Mouse (Mus musculus) liver, adult 2 months (tissue): ENCODE results near the gene Atp8a2. TPM values are rescaled to one million over a fixed set of nuclear protein-coding genes. Genes with fewer than 3 reads are reported as not detected.
"Not testable (repeated sequence)": the region's sequence is repeated elsewhere in the genome, so short reads cannot be mapped to it uniquely, and the experiment has no call there.

Experiments used
- DNase-seq: peaks from one replicate; pipeline ENCODE4 v3.0.0-alpha.2; 2011; ENCODE audit warnings: low read depth, low spot score; ENCODE audit errors: extremely low read depth
- H3K27ac ChIP-seq: fragments of 200-500 bp; replicated peaks from 2 replicates; pipeline ENCODE4 v1.5.1; 2012; ENCODE audit warnings: low read depth, mild to moderate bottlenecking, control low read depth, inconsistent platforms, low read length; ENCODE audit not compliant: insufficient read depth
- H3K27me3 ChIP-seq: fragments of 200-500 bp; 2 replicates; pipeline ENCODE4 v1.6.1; 2012; ENCODE audit warnings: mild to moderate bottlenecking, moderate library complexity, low read length, inconsistent platforms; ENCODE audit not compliant: control insufficient read depth, insufficient read depth
- H3K36me3 ChIP-seq: fragments of 200-500 bp; 2 replicates; pipeline ENCODE4 v1.6.1; 2012; ENCODE audit warnings: low read length, inconsistent platforms; ENCODE audit not compliant: control insufficient read depth, insufficient read depth
- H3K4me1 ChIP-seq: fragments of 200-500 bp; 2 replicates; pipeline ENCODE4 v1.6.1; 2011; ENCODE audit warnings: low read length; ENCODE audit not compliant: control insufficient read depth, insufficient read depth
- H3K4me3 ChIP-seq: fragments of 200-500 bp; 2 replicates; pipeline ENCODE4 v1.5.1; 2011; ENCODE audit warnings: low read depth, mild to moderate bottlenecking, control low read depth, low read length, moderate library complexity; ENCODE audit not compliant: insufficient read depth
- H3K79me2 ChIP-seq: fragments of 200-500 bp; 2 replicates; pipeline ENCODE4 v1.6.1; 2012; ENCODE audit warnings: inconsistent platforms, mild to moderate bottlenecking, low read length, moderate library complexity; ENCODE audit not compliant: control insufficient read depth, insufficient read depth
- H3K9ac ChIP-seq: fragments of 200-500 bp; 2 replicates; pipeline ENCODE4 v1.6.1; 2012; ENCODE audit warnings: low read depth, mild to moderate bottlenecking, control low read depth, inconsistent platforms, low read length
- CTCF ChIP-seq: fragments of 200-500 bp; IDR thresholded peaks from 2 replicates; pipeline ENCODE4 v1.5.1; 2011; ENCODE audit warnings: low read depth, low read length, control low read depth
- POLR2A ChIP-seq: fragments of 200-500 bp; IDR thresholded peaks from 2 replicates; pipeline ENCODE4 v1.6.1; 2011; ENCODE audit warnings: low read length, control low read depth; ENCODE audit not compliant: insufficient read depth; ENCODE audit errors: extremely low read depth
- WGBS: fragments of 180-500 bp; shearing (Covaris S2); methylation state at CpG from one replicate; pipeline ENCODE4 v1.1.7; 2018; 5-methylcytosine and 5-hydroxymethylcytosine counted together
- polyA plus RNA-seq: library from polyadenylated mRNA; depleted of rRNA; stranded (reverse); fragments of >200 nt; gene quantifications from 2 replicates; pipeline ENCODE4 v1.2.3, GENCODE M21; 2012
- total RNA-seq: library from RNA; depleted of rRNA; stranded (reverse); fragments of >200 nt; gene quantifications from 2 replicates; pipeline ENCODE4 v1.2.3, GENCODE M21; 2014

Atp8a2 gene
- total and polyA plus RNA-seq, 2 experiments = 0.02 to 0.18 TPM

DNA sequence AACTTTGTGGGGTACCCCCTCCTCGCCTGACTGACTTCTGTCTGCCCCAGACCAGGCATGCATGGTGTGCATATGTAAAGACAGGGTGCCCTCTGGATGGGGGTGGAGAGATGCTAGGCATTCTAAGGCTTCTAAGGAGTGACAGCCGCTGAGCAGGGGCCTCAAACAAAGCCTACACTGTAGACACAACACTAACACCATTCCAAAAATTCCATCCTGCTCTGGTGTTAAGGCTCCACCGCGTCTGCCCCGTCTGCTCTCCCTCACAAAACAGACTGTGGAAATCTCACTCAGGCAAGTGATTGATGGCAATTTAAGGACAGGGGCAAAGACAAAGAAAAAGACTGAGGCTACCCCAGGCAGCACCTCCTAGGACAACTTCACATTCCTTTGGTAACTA is 247.0 kb downstream of the Atp8a2 start:
- no peak for DNase-seq
- Histone ChIP-seq H3K9ac (no peak overlapping the region), H3K27ac (no peak overlapping the region), H3K36me3 (no peaks in the 10 kb centered on the region), H3K4me3 (no peak overlapping the region), H3K27me3 (no peaks in the 10 kb centered on the region), H3K79me2 (no peaks in the 10 kb centered on the region), H3K4me1 (no peaks in the 10 kb centered on the region)
- no peak for TF ChIP-seq CTCF
- 58% methylated on average over 5 of the region's 5 CpGs for WGBS

DNA sequence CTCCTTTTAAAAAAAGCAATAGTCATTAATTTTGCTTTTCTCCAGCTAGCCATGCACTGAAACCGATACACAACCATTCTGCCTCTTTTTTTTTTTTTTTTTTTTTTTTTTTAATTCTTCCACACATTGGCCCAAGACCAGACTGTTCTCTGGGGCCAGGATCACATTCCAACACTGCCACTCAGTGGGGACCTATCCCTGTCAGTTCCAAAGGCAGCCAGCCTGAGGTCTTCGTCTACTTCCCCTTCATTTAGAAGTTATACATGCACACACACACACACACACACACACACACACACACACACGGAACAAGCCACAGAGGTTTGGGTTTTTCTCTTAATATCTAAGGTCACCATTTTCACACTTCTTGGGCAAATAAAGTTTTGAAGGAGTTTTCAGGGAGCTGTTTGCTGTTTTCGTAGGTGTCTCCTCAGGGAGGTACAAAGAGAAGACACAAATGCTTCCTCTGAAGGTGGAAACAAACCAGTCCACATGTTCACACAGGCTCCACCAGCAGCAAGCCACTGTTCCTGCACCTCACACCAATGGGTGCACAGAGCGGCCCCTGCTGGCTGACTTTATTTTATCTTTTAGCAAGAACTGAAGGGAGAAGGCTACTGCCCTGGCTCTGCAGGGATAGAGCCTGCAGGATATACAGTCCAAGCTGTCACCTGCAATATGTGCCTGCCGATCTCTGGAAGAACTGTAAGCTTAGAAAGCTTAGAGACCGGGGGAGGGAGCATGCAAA is 253.9 kb downstream of the Atp8a2 start:
- Histone ChIP-seq H3K79me2 (no peaks in the 10 kb centered on the region), H3K4me3 (no peak overlapping the region), H3K27me3 (no peaks in the 10 kb centered on the region), H3K9ac (no peak overlapping the region), H3K27ac (no peak overlapping the region), H3K36me3 (no peaks in the 10 kb centered on the region), H3K4me1 (no peaks in the 10 kb centered on the region)
- WGBS = 48% methylated on average over 7 of the region's 7 CpGs
- TF ChIP-seq POLR2A (no peak), CTCF (peak; percentile 71)
- peak; percentile 10 for DNase-seq

DNA sequence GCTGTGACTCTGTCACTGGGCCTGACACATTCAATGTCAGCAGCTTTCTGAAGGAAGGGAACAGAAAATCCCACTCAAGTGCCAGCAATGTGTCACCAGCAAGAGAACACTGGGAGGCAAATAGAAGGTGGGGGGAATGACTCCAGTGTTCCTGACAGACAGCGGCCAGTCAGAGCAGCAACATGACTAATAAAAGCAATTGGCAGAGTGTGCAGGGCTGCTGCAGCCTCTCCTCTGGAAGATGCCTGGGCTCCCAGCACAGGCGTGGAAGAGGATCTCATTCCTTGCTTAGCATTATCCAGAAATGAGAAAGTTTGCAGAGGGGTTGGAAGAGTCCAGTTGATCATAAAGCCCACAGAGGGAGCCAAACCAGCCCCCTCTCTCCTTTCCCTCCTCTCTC is 254.8 kb downstream of the Atp8a2 start:
- H3K4me1 ChIP-seq = no peaks in the 10 kb centered on the region
- no peaks in the 10 kb centered on the region for H3K79me2 ChIP-seq
- H3K4me3 ChIP-seq = no peak overlapping the region
- no peak overlapping the region for H3K9ac ChIP-seq
- no peaks in the 10 kb centered on the region for H3K36me3 ChIP-seq
- no peak overlapping the region for H3K27ac ChIP-seq
- peak; percentile 5 for DNase-seq
- no peak for TF ChIP-seq CTCF
- no peak for TF ChIP-seq POLR2A
- WGBS = 72% methylated on average over 2 of the region's 2 CpGs
- no peaks in the 10 kb centered on the region for H3K27me3 ChIP-seq

GRCm38 (mm10) chr14:59932355-59932754 is 264.6 kb downstream of the Atp8a2 start:
- Histone ChIP-seq H3K79me2 (no peaks in the 10 kb centered on the region), H3K27me3 (no peaks in the 10 kb centered on the region), H3K36me3 (no peaks in the 10 kb centered on the region), H3K27ac (no peak overlapping the region), H3K4me3 (no peak overlapping the region), H3K9ac (no peak overlapping the region), H3K4me1 (no peaks in the 10 kb centered on the region)
- 62% methylated on average over 6 of the region's 6 CpGs for WGBS
- no peak for TF ChIP-seq POLR2A
- TF ChIP-seq CTCF = no peak
- DNase-seq = no peak

DNA sequence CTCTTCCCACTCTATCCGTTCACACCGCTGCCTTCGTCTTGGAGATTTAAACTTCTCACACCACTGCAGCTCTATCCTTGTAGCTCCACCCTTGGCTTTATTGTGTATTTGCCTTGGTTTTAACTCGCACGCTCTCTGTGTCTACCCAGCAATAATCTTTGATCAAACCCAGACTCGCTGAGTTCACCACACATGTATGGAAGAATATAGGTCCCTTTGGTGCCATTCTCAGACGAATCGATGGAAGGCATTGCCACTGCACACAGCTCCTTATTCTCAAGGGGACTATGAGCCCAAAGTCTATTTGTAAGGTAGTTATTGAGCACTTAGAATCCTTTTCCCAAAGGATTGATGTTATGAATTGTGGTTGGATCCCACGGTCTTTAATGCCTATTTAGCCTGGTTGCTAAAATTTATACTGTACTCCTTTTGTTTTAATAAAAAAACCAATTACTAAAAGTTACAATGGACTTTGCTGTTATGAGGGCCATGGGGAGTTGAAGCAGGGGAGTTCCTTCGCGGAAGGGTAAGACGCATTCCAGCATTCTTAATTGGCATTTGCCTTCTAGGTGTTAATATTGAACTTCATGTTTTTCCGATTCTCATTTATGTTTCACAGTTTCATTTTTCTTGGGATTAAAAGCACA is 265.4 kb downstream of the Atp8a2 start:
- no peak overlapping the region for H3K27ac ChIP-seq
- no peaks in the 10 kb centered on the region for H3K4me1 ChIP-seq
- H3K79me2 ChIP-seq = no peaks in the 10 kb centered on the region
- no peak overlapping the region for H3K4me3 ChIP-seq
- H3K27me3 ChIP-seq = no peaks in the 10 kb centered on the region
- no peak overlapping the region for H3K9ac ChIP-seq
- WGBS = 95% methylated on average over 13 of the region's 13 CpGs
- DNase-seq = no peak
- no peaks in the 10 kb centered on the region for H3K36me3 ChIP-seq
- no peak for TF ChIP-seq POLR2A
- TF ChIP-seq CTCF = no peak

DNA sequence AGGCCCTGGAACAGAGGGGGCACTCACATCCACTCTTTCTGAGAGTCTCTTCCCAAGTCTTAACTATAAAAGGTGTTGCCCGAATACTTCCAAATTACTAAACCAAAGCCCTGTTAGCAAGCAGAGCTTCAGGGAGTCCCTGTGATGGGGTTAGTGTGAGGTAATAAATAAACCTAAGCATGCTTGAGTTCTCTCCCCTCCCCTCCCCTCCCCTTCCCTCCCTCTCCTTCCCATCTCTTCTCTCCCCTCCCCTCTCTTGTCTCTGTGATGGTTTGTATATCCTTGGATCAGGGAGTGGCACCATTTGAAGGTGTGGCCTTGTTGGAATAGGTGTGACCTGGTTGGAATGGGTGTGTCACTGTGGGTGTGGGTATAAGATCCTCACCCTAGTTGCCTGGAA is 267.8 kb downstream of the Atp8a2 start:
- not testable (repeated sequence) for H3K4me3 ChIP-seq, H3K27me3 ChIP-seq, H3K36me3 ChIP-seq, DNase-seq, H3K79me2 ChIP-seq, H3K9ac ChIP-seq, H3K4me1 ChIP-seq, H3K27ac ChIP-seq
- 85% methylated on average over 1 of the region's 1 CpGs for WGBS
